Mouse (Mus musculus) hindbrain, embryonic 16.5 days (tissue): ENCODE data around the gene Rgcc. TPM values are rescaled to one million over a fixed set of nuclear protein-coding genes. Genes with fewer than 3 reads are reported as not detected.

Source experiments
- ATAC-seq: fragments of 200-750 bp; cut with Nextera tagmentation; 2 replicates; pipeline ENCODE4 v1.8.0; 2017; ENCODE audit warnings: moderate TSS enrichment, moderate library complexity
- H3K27ac ChIP-seq: fragments of 300-500 bp; sonication (generic); 2 replicates; pipeline ENCODE4 v1.5.1; 2014; ENCODE audit warnings: low read depth, mild to moderate bottlenecking, control low read depth, low read length, moderate library complexity
- H3K27me3 ChIP-seq: fragments of 300-500 bp; sonication (generic); replicated peaks from 2 replicates; pipeline ENCODE4 v1.6.1; 2014; ENCODE audit warnings: low read length; ENCODE audit not compliant: control insufficient read depth, insufficient read depth
- H3K36me3 ChIP-seq: fragments of 300-500 bp; sonication (generic); 2 replicates; pipeline ENCODE4 v1.6.1; 2014; ENCODE audit warnings: mild to moderate bottlenecking, low read length, moderate library complexity, mixed read lengths; ENCODE audit not compliant: control insufficient read depth, insufficient read depth
- H3K4me1 ChIP-seq: fragments of 300-500 bp; sonication (generic); 2 replicates; pipeline ENCODE4 v1.6.1; 2014; ENCODE audit warnings: low read depth, low read length; ENCODE audit not compliant: control insufficient read depth, insufficient read depth
- H3K4me2 ChIP-seq: fragments of 300-500 bp; sonication (generic); 2 replicates; pipeline ENCODE4 v1.6.1; 2014; ENCODE audit warnings: mild to moderate bottlenecking, low read length, control low read depth, moderate library complexity
- H3K4me3 ChIP-seq: fragments of 300-500 bp; sonication (generic); 2 replicates; pipeline ENCODE4 v1.5.1; 2014; ENCODE audit warnings: mild to moderate bottlenecking, low read length, control low read depth, moderate library complexity
- H3K9ac ChIP-seq: fragments of 300-500 bp; sonication (generic); 2 replicates; pipeline ENCODE4 v1.6.1; 2014; ENCODE audit warnings: low read depth, mild to moderate bottlenecking, control low read depth, low read length, moderate library complexity
- H3K9me3 ChIP-seq: fragments of 300-500 bp; sonication (generic); 2 replicates; pipeline ENCODE4 v1.6.1; 2014; ENCODE audit warnings: mild to moderate bottlenecking, low read length, moderate library complexity; ENCODE audit not compliant: control insufficient read depth
- WGBS: fragments of 180-500 bp; shearing (Covaris S2); extraction: QIAGEN DNeasy Blood & Tissue Kit; methylation state at CpG from one replicate; pipeline ENCODE4 v1.1.7; 2014; 5-methylcytosine and 5-hydroxymethylcytosine counted together
- polyA plus RNA-seq: library from polyadenylated mRNA; unstranded; fragments of >200 nt; fragmentation: Nextera tagmentation; extraction: Ambion mirVana; gene quantifications from 2 replicates; pipeline ENCODE4 v1.2.1, GENCODE M21; 2015

Rgcc gene
- polyA plus RNA-seq, 1 experiment from 2014 or later = 59.3 TPM

GRCm38 (mm10) chr14:79287251-79287863 lies 14.1 kb downstream of the Rgcc start:
- no peak overlapping the region for H3K27ac ChIP-seq
- H3K36me3 ChIP-seq = no peaks in the 10 kb centered on the region
- H3K9me3 ChIP-seq = no peaks in the 10 kb centered on the region
- H3K9ac ChIP-seq = no peak overlapping the region
- ATAC-seq = no peak
- no peak overlapping the region for H3K4me3 ChIP-seq
- WGBS = 90% methylated on average over 7 of the region's 7 CpGs
- H3K4me1 ChIP-seq = peaks cover 6% of the 10 kb centered on the region
- no peak overlapping the region for H3K4me2 ChIP-seq
- no peaks in the 10 kb centered on the region for H3K27me3 ChIP-seq

- H3K27me3 ChIP-seq = no peaks in the 10 kb centered on the region
- no peak overlapping the region for H3K4me3 ChIP-seq
- H3K4me1 ChIP-seq = peaks cover under 1% of the 10 kb centered on the region
- no peak overlapping the region for H3K9ac ChIP-seq
- no peak overlapping the region for H3K27ac ChIP-seq
- 95% methylated on average over 5 of the region's 5 CpGs for WGBS
- H3K9me3 ChIP-seq = no peaks in the 10 kb centered on the region
- ATAC-seq = no peak
- H3K36me3 ChIP-seq = no peaks in the 10 kb centered on the region
- H3K4me2 ChIP-seq = no peak overlapping the region
Observed at GRCm38 (mm10) chr14:79285549-79285948, 15.9 kb downstream of the Rgcc start.

DNA sequence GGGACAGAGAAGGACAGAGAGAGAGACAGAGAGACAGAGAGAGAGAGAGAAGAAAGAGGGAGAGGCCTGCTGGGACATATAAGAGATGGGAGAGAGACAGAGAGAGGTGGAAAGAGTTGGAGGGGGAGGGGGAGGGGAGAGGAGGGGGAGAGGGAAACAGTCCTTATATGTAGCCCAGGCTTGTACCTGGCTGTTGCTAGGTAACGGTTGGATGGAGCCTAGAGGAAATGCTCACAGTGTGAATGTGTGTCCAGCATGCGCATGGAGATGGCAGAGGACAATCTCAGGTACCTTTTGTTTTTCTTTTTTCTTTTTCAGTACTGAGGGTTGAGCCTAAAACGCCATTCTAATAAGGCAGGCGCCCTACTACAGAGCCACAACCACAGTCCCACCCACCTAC lies 16.8 kb downstream of the Rgcc start:
- H3K36me3 ChIP-seq = no peaks in the 10 kb centered on the region
- H3K4me2 ChIP-seq = no peak overlapping the region
- no peaks in the 10 kb centered on the region for H3K4me1 ChIP-seq
- H3K4me3 ChIP-seq = no peak overlapping the region
- H3K27ac ChIP-seq = no peak overlapping the region
- no peaks in the 10 kb centered on the region for H3K9me3 ChIP-seq
- H3K27me3 ChIP-seq = no peaks in the 10 kb centered on the region
- ATAC-seq = peak; percentile 60; the same call in 1 of the 2 replicates
- 83% methylated on average over 4 of the region's 4 CpGs for WGBS
- H3K9ac ChIP-seq = no peak overlapping the region

GRCm38 (mm10) chr14:79283952-79284351 lies 17.5 kb downstream of the Rgcc start:
- 94% methylated on average over 7 of the region's 7 CpGs for WGBS
- Histone ChIP-seq H3K4me3 (no peak overlapping the region), H3K27me3 (no peaks in the 10 kb centered on the region), H3K9me3 (no peaks in the 10 kb centered on the region), H3K4me1 (no peaks in the 10 kb centered on the region), H3K27ac (no peak overlapping the region), H3K4me2 (no peak overlapping the region), H3K36me3 (no peaks in the 10 kb centered on the region), H3K9ac (no peak overlapping the region)
- no peak for ATAC-seq

GRCm38 (mm10) chr14:79281894-79282553 lies 19.4 kb downstream of the Rgcc start:
- H3K9ac ChIP-seq = no peak overlapping the region
- no peaks in the 10 kb centered on the region for H3K36me3 ChIP-seq
- H3K27ac ChIP-seq = no peak overlapping the region
- WGBS = 89% methylated on average over 9 of the region's 9 CpGs
- no peak overlapping the region for H3K4me2 ChIP-seq
- ATAC-seq = no peak
- H3K4me1 ChIP-seq = no peaks in the 10 kb centered on the region
- no peak overlapping the region for H3K4me3 ChIP-seq
- H3K9me3 ChIP-seq = no peaks in the 10 kb centered on the region
- H3K27me3 ChIP-seq = no peaks in the 10 kb centered on the region

GRCm38 (mm10) chr14:79280456-79280855 lies 21.0 kb downstream of the Rgcc start:
- ATAC-seq = no peak
- Histone ChIP-seq H3K27ac (no peak overlapping the region), H3K36me3 (no peaks in the 10 kb centered on the region), H3K4me3 (no peak overlapping the region), H3K27me3 (no peaks in the 10 kb centered on the region), H3K4me1 (peaks cover 5% of the 10 kb centered on the region), H3K4me2 (no peak overlapping the region), H3K9me3 (no peaks in the 10 kb centered on the region), H3K9ac (no peak overlapping the region)
- 91% methylated on average over 9 of the region's 9 CpGs for WGBS

DNA sequence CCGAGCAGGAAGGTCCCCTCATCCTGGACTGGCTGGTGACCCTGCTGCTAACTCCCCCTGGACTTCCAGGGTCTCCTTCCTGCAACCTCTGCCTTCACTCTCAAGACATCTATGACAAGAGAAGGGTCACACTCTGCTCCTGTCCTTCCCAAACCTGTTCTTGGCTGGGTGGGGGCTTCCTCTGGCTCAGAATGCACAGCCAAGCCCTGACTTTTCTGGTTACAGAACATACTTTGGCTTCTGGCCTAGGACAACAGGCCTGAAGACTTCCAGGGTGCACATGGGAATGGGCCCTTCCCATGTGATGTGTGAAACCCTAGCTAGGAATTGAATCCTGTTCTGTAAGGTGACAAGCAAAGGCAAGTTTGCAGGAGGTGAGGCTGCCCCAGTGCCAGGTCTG lies 22.0 kb downstream of the Rgcc start:
- Histone ChIP-seq H3K27ac (no peak overlapping the region), H3K4me2 (no peak overlapping the region), H3K4me1 (peaks cover 5% of the 10 kb centered on the region), H3K27me3 (no peaks in the 10 kb centered on the region), H3K9me3 (no peaks in the 10 kb centered on the region), H3K36me3 (no peaks in the 10 kb centered on the region), H3K9ac (no peak overlapping the region), H3K4me3 (no peak overlapping the region)
- ATAC-seq = no peak
- 90% methylated on average over 1 of the region's 1 CpGs for WGBS

- Histone ChIP-seq H3K9ac (no peak overlapping the region), H3K27me3 (no peaks in the 10 kb centered on the region), H3K9me3 (no peaks in the 10 kb centered on the region), H3K4me2 (no peak overlapping the region), H3K27ac (no peak overlapping the region), H3K4me1 (peaks cover 8% of the 10 kb centered on the region), H3K4me3 (no peak overlapping the region), H3K36me3 (no peaks in the 10 kb centered on the region)
- WGBS = 80% methylated on average over 4 of the region's 4 CpGs
- no peak for ATAC-seq
Observed at GRCm38 (mm10) chr14:79278927-79279326, 22.5 kb downstream of the Rgcc start.

DNA sequence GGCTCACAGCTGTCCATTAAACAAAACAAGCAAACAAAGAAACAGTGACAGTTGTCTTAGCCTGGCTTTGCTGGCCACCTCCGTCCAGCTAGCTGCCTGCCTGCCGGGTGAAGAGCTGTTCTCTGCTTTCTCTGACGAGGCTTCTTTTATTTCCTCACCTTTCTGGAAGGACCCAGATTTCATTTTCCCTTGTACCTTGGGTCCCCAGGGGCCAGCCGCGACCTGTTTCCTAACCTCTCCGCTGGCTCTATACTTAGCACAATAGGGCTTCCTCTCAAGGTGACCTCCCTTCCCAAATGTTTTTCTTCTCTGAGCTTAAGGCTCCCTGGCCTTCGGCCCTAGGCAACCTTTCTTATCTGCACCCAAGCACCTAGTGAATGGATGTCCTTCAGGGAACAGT lies 23.5 kb downstream of the Rgcc start:
- Histone ChIP-seq H3K4me2 (no peak overlapping the region), H3K4me3 (no peak overlapping the region), H3K27me3 (no peaks in the 10 kb centered on the region), H3K27ac (no peak overlapping the region), H3K9ac (no peak overlapping the region), H3K4me1 (peaks cover 13% of the 10 kb centered on the region), H3K9me3 (no peaks in the 10 kb centered on the region), H3K36me3 (no peaks in the 10 kb centered on the region)
- WGBS = 53% methylated on average over 7 of the region's 7 CpGs
- ATAC-seq = no peak
